In the genomic region with DNA sequence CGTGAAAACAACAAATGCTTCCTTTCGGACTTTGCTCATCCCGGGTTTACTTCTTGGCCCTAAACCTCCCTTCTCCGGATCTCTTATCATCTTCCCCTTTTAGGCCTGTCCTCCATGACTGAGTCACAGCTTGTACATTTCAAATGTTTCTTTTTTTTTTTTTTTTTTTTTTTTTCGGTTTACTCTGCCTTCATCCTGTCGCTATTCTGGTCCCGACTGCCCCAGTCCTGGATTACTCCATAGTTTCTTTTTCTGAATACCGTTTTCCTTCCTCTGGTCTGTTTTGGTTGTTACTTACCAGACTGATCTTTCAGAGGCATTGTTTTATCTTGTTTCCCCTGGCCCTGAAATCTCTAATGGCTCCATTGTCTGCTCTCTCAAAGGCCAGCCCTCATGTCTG, we compare ENCODE assay signal across 25 mouse cellular contexts. TPM values are rescaled to one million over a fixed set of nuclear protein-coding genes. Genes with fewer than 3 reads are reported as not detected.
DNase-seq lines count a peak whose midpoint lies in the region; ATAC-seq and TF ChIP-seq lines count a peak whose summit lies in the region.
"Had no signal": no experiment of that assay in that cellular context is flagged by ENCODE, and none has a peak within 500 bp of the region (broad histone marks: within the 10 kb centered on the region; RNA-seq: fewer than 3 reads in every experiment).

No protein-coding gene starts in this region.

- TF ChIP-seq POLR2A in kidney, adult 2 months (IDR thresholded peaks at IDR 0.05; ENCODE audit: low read depth, low read length) = no peak

- peak; percentile 88 for DNase-seq in heart, adult 11 months
- no peak for DNase-seq in heart, postnatal 25 days (ENCODE audit: low spot score)
- DNase-seq in kidney, adult 2 months = no peak
- DNase-seq in 416B (ENCODE audit: low read depth) = peak; percentile 28
- DNase-seq: B cell, adult 2 months; cerebellum, adult 9-11 months; kidney, adult 18-20 months; kidney, postnatal 25 days; layer of hippocampus, adult 9-11 months; lung, adult 2 months; right cerebral cortex, postnatal 25 days; thymus, adult 2 months had no signal

- H3K27ac ChIP-seq in kidney, adult 2 months (ENCODE audit: insufficient read depth, low read depth, low read length) = peak overlapping the region; percentile 50; the same call in 1 of the 2 replicates
- no peak overlapping the region for H3K27ac ChIP-seq in kidney, embryonic 15.5 days
- H3K27ac ChIP-seq in intestine, postnatal 0 days (ENCODE audit: low read depth, low read length) = no peak overlapping the region
- H3K27ac ChIP-seq: embryonic facial prominence, embryonic 13.5 days; left cerebral cortex, adult 2 months; limb, embryonic 10.5 days; midbrain, embryonic 10.5 days had no signal

- H3K36me3 ChIP-seq in kidney, adult 2 months (ENCODE audit: control insufficient read depth, insufficient read depth, low read length) = no peaks in the 10 kb centered on the region
- H3K36me3 ChIP-seq in kidney, embryonic 15.5 days = no peaks in the 10 kb centered on the region
- H3K36me3 ChIP-seq in intestine, postnatal 0 days (ENCODE audit: control insufficient read depth, insufficient read depth) = no peaks in the 10 kb centered on the region
- H3K36me3 ChIP-seq: embryonic facial prominence, embryonic 13.5 days; midbrain, embryonic 10.5 days had no signal

- no peaks in the 10 kb centered on the region for H3K27me3 ChIP-seq in kidney, adult 2 months (replicated peaks; ENCODE audit: control insufficient read depth, insufficient read depth, low read length)
- H3K27me3 ChIP-seq in kidney, embryonic 15.5 days = no peaks in the 10 kb centered on the region
- no peaks in the 10 kb centered on the region for H3K27me3 ChIP-seq in intestine, postnatal 0 days (replicated peaks; ENCODE audit: control insufficient read depth, insufficient read depth, low read length)
- H3K27me3 ChIP-seq: embryonic facial prominence, embryonic 13.5 days had no signal

- no peak overlapping the region for H3K9ac ChIP-seq in kidney, embryonic 15.5 days
- no peak overlapping the region for H3K9ac ChIP-seq in intestine, postnatal 0 days (ENCODE audit: low read depth, low read length)
- H3K9ac ChIP-seq: embryonic facial prominence, embryonic 13.5 days had no signal

- H3K9me3 ChIP-seq in kidney, embryonic 15.5 days (replicated peaks) = no peaks in the 10 kb centered on the region
- H3K9me3 ChIP-seq in intestine, postnatal 0 days (ENCODE audit: control insufficient read depth) = no peaks in the 10 kb centered on the region
- H3K9me3 ChIP-seq: embryonic facial prominence, embryonic 13.5 days; limb, embryonic 10.5 days; midbrain, embryonic 10.5 days had no signal

- no peak overlapping the region for H3K4me2 ChIP-seq in kidney, embryonic 15.5 days
- H3K4me2 ChIP-seq in intestine, postnatal 0 days (replicated peaks; ENCODE audit: low read depth) = no peak overlapping the region
- H3K4me2 ChIP-seq: embryonic facial prominence, embryonic 13.5 days had no signal

- 57% methylated on average over 8 of the region's 8 CpGs for WGBS in kidney, adult 2 months
- 56% methylated on average over 8 of the region's 8 CpGs for WGBS in kidney, embryonic 15.5 days
- 63% methylated on average over 8 of the region's 8 CpGs for WGBS in intestine, postnatal 0 days

- TF ChIP-seq CTCF in kidney, adult 2 months (conservative IDR thresholded peaks at IDR 0.05; ENCODE audit: insufficient read depth, insufficient read length, low read depth, low read length) = no peak
- no peak for TF ChIP-seq CTCF in intestine, postnatal 0 days (IDR thresholded peaks at IDR 0.05; ENCODE audit: low read depth)

- intact Hi-C loops in heart, postnatal 25 days (cut with DNase I) = no loop called here

- ATAC-seq in kidney, embryonic 15.5 days (replicated peaks; ENCODE audit: low FRiP score) = no peak
- peak; percentile 39 for ATAC-seq in common myeloid progenitor, adult 5-6 weeks (replicated peaks; ENCODE audit: low read depth, poor library complexity, severe bottlenecking)
- no peak for ATAC-seq in intestine, postnatal 0 days
- ATAC-seq: forebrain, embryonic 14.5 days had no signal

- peaks cover 1% of the 10 kb centered on the region; the same call in 1 of the 2 replicates for H3K4me1 ChIP-seq in kidney, adult 2 months (ENCODE audit: control insufficient read depth, insufficient read depth, low read length)
- no peaks in the 10 kb centered on the region for H3K4me1 ChIP-seq in kidney, embryonic 15.5 days
- no peaks in the 10 kb centered on the region for H3K4me1 ChIP-seq in intestine, postnatal 0 days (replicated peaks; ENCODE audit: control insufficient read depth, insufficient read depth, low read length)
- H3K4me1 ChIP-seq: embryonic facial prominence, embryonic 13.5 days; limb, embryonic 10.5 days; midbrain, embryonic 10.5 days had no signal

- no peak overlapping the region for H3K4me3 ChIP-seq in kidney, adult 2 months (ENCODE audit: insufficient read depth, low read depth, low read length)
- no peak overlapping the region for H3K4me3 ChIP-seq in kidney, embryonic 15.5 days (replicated peaks)
- no peak overlapping the region for H3K4me3 ChIP-seq in intestine, postnatal 0 days (ENCODE audit: low read depth, low read length)
- H3K4me3 ChIP-seq: embryonic facial prominence, embryonic 13.5 days; left cerebral cortex, adult 2 months; limb, embryonic 10.5 days; midbrain, embryonic 10.5 days had no signal

RNA-seq across cellular contexts. Expression of a gene that starts 19.4 kb away (rescaled TPM):
- 1 to 10 TPM; 6.3 to 6.6 TPM for total RNA-seq in heart, postnatal 25 days (2021)
- 8.6 and 9.6 TPM in 2 replicates for polyA plus RNA-seq in kidney, adult 2 months (2012; rRNA removed)
- polyA plus RNA-seq in kidney, embryonic 15.5 days (2015; fragmentation: Nextera tagmentation; extraction: Ambion mirVana) = 28.0 and 29.1 TPM in 2 replicates
- total RNA-seq in common myeloid progenitor, adult 5-6 weeks (2017) = 71.6 and 77.2 TPM in 2 replicates
- polyA plus RNA-seq in intestine, postnatal 0 days (2015; fragmentation: Nextera tagmentation; extraction: Ambion mirVana) = 12.7 and 13.9 TPM in 2 replicates

RNA-seq across cellular contexts. Expression of a gene that starts 26.3 kb away (rescaled TPM):
- total RNA-seq in heart, postnatal 25 days (2021) = 1 to 10 TPM in 1 of 2 experiments, not detected in 1; 2.3 TPM
- polyA plus RNA-seq in kidney, adult 2 months (2012; rRNA removed) = not detected in 2 replicates
- polyA plus RNA-seq in kidney, embryonic 15.5 days (2015; fragmentation: Nextera tagmentation; extraction: Ambion mirVana) = 2.3 and 3.2 TPM in 2 replicates
- 111 and 209 TPM in 2 replicates for total RNA-seq in common myeloid progenitor, adult 5-6 weeks (2017)
- 0.69 and 0.77 TPM in 2 replicates for polyA plus RNA-seq in intestine, postnatal 0 days (2015; fragmentation: Nextera tagmentation; extraction: Ambion mirVana)
- total RNA-seq: left cerebral cortex, adult 2 months; liver, adult 2 months had no signal
- polyA plus RNA-seq: liver, adult 2 months; lung, adult 2 months; spleen, adult 2 months; thymus, adult 2 months had no signal

RNA-seq across cellular contexts. Expression of a gene that starts 50.5 kb away (rescaled TPM):
- not detected for total RNA-seq in heart, postnatal 25 days (2021)
- not detected in 2 replicates for polyA plus RNA-seq in kidney, adult 2 months (2012; rRNA removed)
- polyA plus RNA-seq in kidney, embryonic 15.5 days (2015; fragmentation: Nextera tagmentation; extraction: Ambion mirVana) = not detected in 2 replicates
- not detected in 2 replicates for total RNA-seq in common myeloid progenitor, adult 5-6 weeks (2017)
- polyA plus RNA-seq in intestine, postnatal 0 days (2015; fragmentation: Nextera tagmentation; extraction: Ambion mirVana) = not detected in 2 replicates
- total RNA-seq: gastrocnemius, postnatal 4 days; left cerebral cortex, adult 2 months; liver, adult 2 months had no signal
- polyA plus RNA-seq: embryonic facial prominence, embryonic 13.5 days; forebrain, embryonic 14.5 days; hindbrain, embryonic 11.5 days; limb, embryonic 10.5 days; liver, adult 2 months; lung, adult 2 months; midbrain, embryonic 10.5 days; spleen, adult 2 months; stomach, embryonic 14.5 days; thymus, adult 2 months had no signal

Comparison
In these comparisons a context has a peak if more than half of its experiments do, and no peak if none do; other contexts are left out.
1. DNase-seq: peak in heart, adult 11 months (single experiment) and 416B (single experiment); none in heart, postnatal 25 days (single experiment) and kidney, adult 2 months (single experiment).